Mouse (Mus musculus): ENCODE data around the gene Ccsap. TPM values are rescaled to one million over a fixed set of nuclear protein-coding genes. Genes with fewer than 3 reads are reported as not detected.
A peak's percentile ranks its signal among the peaks of the same experiment; 100 is the strongest.

Ccsap gene
- polyA plus RNA-seq, 1 experiment from 2014 or later: 3.6 TPM

GRCm38 (mm10) chr8:123808671-123809070 is 51.3 kb downstream of the Ccsap start:
- H3K4me2 ChIP-seq (replicated peaks): no peak overlapping the region
- ATAC-seq (ENCODE audit: low FRiP score, low read depth): no peak
- 82% methylated on average over 7 of the region's 7 CpGs for WGBS

GRCm38 (mm10) chr8:123807852-123808573 is 52.0 kb downstream of the Ccsap start:
- H3K9ac ChIP-seq: peak overlapping the region; percentile 90; the same call in 1 of the 2 replicates
- H3K9me3 ChIP-seq: no peaks in the 10 kb centered on the region
- H3K27ac ChIP-seq: no peak overlapping the region
- no peak overlapping the region for H3K4me3 ChIP-seq
- no peak for ATAC-seq (ENCODE audit: low FRiP score, low read depth)
- no peaks in the 10 kb centered on the region for H3K27me3 ChIP-seq
- no peaks in the 10 kb centered on the region for H3K36me3 ChIP-seq
- WGBS: 75% methylated on average over 6 of the region's 6 CpGs
- peak overlapping the region; percentile 91; the same call in 1 of the 2 replicates for H3K4me2 ChIP-seq (replicated peaks)
- peaks cover 27% of the 10 kb centered on the region for H3K4me1 ChIP-seq

More at GRCm38 (mm10) chr8:123808671-123809070, 51.3 kb downstream of the Ccsap start:
- no peaks in the 10 kb centered on the region for H3K9me3 ChIP-seq
- H3K27ac ChIP-seq: no peak overlapping the region
- no peak overlapping the region for H3K9ac ChIP-seq
- no peak overlapping the region for H3K4me3 ChIP-seq
- H3K36me3 ChIP-seq: no peaks in the 10 kb centered on the region
- H3K4me1 ChIP-seq: peaks cover 34% of the 10 kb centered on the region
- H3K27me3 ChIP-seq: no peaks in the 10 kb centered on the region

- H3K4me1 ChIP-seq: peaks cover 27% of the 10 kb centered on the region
- peak overlapping the region; percentile 90 for H3K9ac ChIP-seq
- H3K9me3 ChIP-seq: no peaks in the 10 kb centered on the region
- WGBS: 14% methylated on average over 14 of the region's 14 CpGs
- no peak overlapping the region for H3K27ac ChIP-seq
- H3K36me3 ChIP-seq: no peaks in the 10 kb centered on the region
- H3K4me2 ChIP-seq (replicated peaks): peak overlapping the region; percentile 91
- peak overlapping the region; percentile 87 for H3K4me3 ChIP-seq
- no peak for ATAC-seq (ENCODE audit: low FRiP score, low read depth)
- H3K27me3 ChIP-seq: no peaks in the 10 kb centered on the region
Observed at GRCm38 (mm10) chr8:123807024-123807431, 53.0 kb downstream of the Ccsap start.

- Histone ChIP-seq H3K4me3 (peak overlapping the region; percentile 87), H3K4me2 (replicated peaks) (peak overlapping the region; percentile 91), H3K36me3 (no peaks in the 10 kb centered on the region), H3K9ac (peak overlapping the region; percentile 90), H3K9me3 (no peaks in the 10 kb centered on the region), H3K4me1 (peaks cover 26% of the 10 kb centered on the region), H3K27ac (peak overlapping the region; percentile 70; the same call in 1 of the 2 replicates), H3K27me3 (no peaks in the 10 kb centered on the region)
- no peak for ATAC-seq (ENCODE audit: low FRiP score, low read depth)
- whole genome bisulfite sequencing: 2% methylated on average over 12 of the region's 12 CpGs
Observed at GRCm38 (mm10) chr8:123806374-123806935, 53.6 kb downstream of the Ccsap start.

GRCm38 (mm10) chr8:123805718-123806373 is 54.2 kb downstream of the Ccsap start, which contains the start of gene Rab4a:
Rab4a (plus strand) TSS chr8:123805985.
- H3K4me2 ChIP-seq (replicated peaks): peak within 1 kb of the TSS; percentile 91
- H3K4me1 ChIP-seq: peaks cover 24% of the 10 kb centered on the region
- peak within 1 kb of the TSS; percentile 73; the same call in 1 of the 2 replicates for H3K27ac ChIP-seq
- no peaks in the 10 kb centered on the region for H3K27me3 ChIP-seq
- no peaks in the 10 kb centered on the region for H3K36me3 ChIP-seq
- H3K4me3 ChIP-seq: peak within 1 kb of the TSS; percentile 87
- under 1% methylated on average over 46 of the region's 48 CpGs for WGBS
- peak within 1 kb of the TSS; percentile 90 for H3K9ac ChIP-seq
- ATAC-seq (ENCODE audit: low FRiP score, low read depth): peak; percentile 93
- H3K9me3 ChIP-seq: no peaks in the 10 kb centered on the region; the same call in 1 of the 2 replicates

- Histone ChIP-seq H3K4me3 (peak overlapping the region; percentile 87), H3K4me1 (peaks cover 24% of the 10 kb centered on the region), H3K9me3 (no peaks in the 10 kb centered on the region; the same call in 1 of the 2 replicates), H3K9ac (peak overlapping the region; percentile 90), H3K27ac (peak overlapping the region; percentile 73; the same call in 1 of the 2 replicates), H3K4me2 (replicated peaks) (peak overlapping the region; percentile 91), H3K27me3 (no peaks in the 10 kb centered on the region), H3K36me3 (no peaks in the 10 kb centered on the region)
- peak; percentile 20; the same call in 1 of the 2 replicates for ATAC-seq (ENCODE audit: low FRiP score, low read depth)
- WGBS: 12% methylated on average over 15 of the region's 15 CpGs
Observed at GRCm38 (mm10) chr8:123805209-123805717, 54.7 kb downstream of the Ccsap start.

- H3K9ac ChIP-seq: no peak overlapping the region
Observed at GRCm38 (mm10) chr8:123804586-123804985, 55.4 kb downstream of the Ccsap start.

GRCm38 (mm10) chr8:123803639-123804038 is 56.4 kb downstream of the Ccsap start:
- no peaks in the 10 kb centered on the region; the same call in 1 of the 2 replicates for H3K9me3 ChIP-seq
- no peak overlapping the region for H3K9ac ChIP-seq
- H3K4me2 ChIP-seq (replicated peaks): no peak overlapping the region
- H3K36me3 ChIP-seq: no peaks in the 10 kb centered on the region
- no peak overlapping the region for H3K4me3 ChIP-seq
- WGBS: 78% methylated on average over 1 of the region's 1 CpGs
- no peak overlapping the region for H3K27ac ChIP-seq
- H3K4me1 ChIP-seq: peaks cover 29% of the 10 kb centered on the region
- no peaks in the 10 kb centered on the region for H3K27me3 ChIP-seq
- ATAC-seq (ENCODE audit: low FRiP score, low read depth): no peak

More at GRCm38 (mm10) chr8:123804586-123804985, 55.4 kb downstream of the Ccsap start:
- no peaks in the 10 kb centered on the region; the same call in 1 of the 2 replicates for H3K9me3 ChIP-seq
- H3K4me1 ChIP-seq: peaks cover 29% of the 10 kb centered on the region
- ATAC-seq (ENCODE audit: low FRiP score, low read depth): no peak
- 82% methylated on average over 7 of the region's 7 CpGs for WGBS
- no peak overlapping the region for H3K27ac ChIP-seq
- no peaks in the 10 kb centered on the region for H3K36me3 ChIP-seq
- no peaks in the 10 kb centered on the region for H3K27me3 ChIP-seq
- H3K4me2 ChIP-seq (replicated peaks): no peak overlapping the region
- no peak overlapping the region for H3K4me3 ChIP-seq

- no peaks in the 10 kb centered on the region; the same call in 1 of the 2 replicates for H3K9me3 ChIP-seq
- peaks cover 13% of the 10 kb centered on the region for H3K4me1 ChIP-seq
- H3K9ac ChIP-seq: no peak overlapping the region
- H3K4me3 ChIP-seq: no peak overlapping the region
- 80% methylated on average over 2 of the region's 2 CpGs for WGBS
- no peaks in the 10 kb centered on the region for H3K36me3 ChIP-seq
- H3K4me2 ChIP-seq (replicated peaks): no peak overlapping the region
- ATAC-seq (ENCODE audit: low FRiP score, low read depth): no peak
- no peaks in the 10 kb centered on the region for H3K27me3 ChIP-seq
- H3K27ac ChIP-seq: no peak overlapping the region
Observed at GRCm38 (mm10) chr8:123801538-123801937, 58.5 kb downstream of the Ccsap start.

- no peak overlapping the region for H3K27ac ChIP-seq
Observed at GRCm38 (mm10) chr8:123800867-123801266, 59.1 kb downstream of the Ccsap start.

GRCm38 (mm10) chr8:123799885-123800284 is 60.1 kb downstream of the Ccsap start:
- WGBS: 14% methylated on average over 3 of the region's 3 CpGs
- ATAC-seq (ENCODE audit: low FRiP score, low read depth): peak; percentile 32; the same call in 1 of the 2 replicates
- H3K27ac ChIP-seq: no peak overlapping the region; the same call in 1 of the 2 replicates

More at GRCm38 (mm10) chr8:123800867-123801266, 59.1 kb downstream of the Ccsap start:
- WGBS: 90% methylated on average over 7 of the region's 7 CpGs
- peaks cover 10% of the 10 kb centered on the region; the same call in 1 of the 2 replicates for H3K4me1 ChIP-seq
- no peaks in the 10 kb centered on the region for H3K27me3 ChIP-seq
- H3K9me3 ChIP-seq: no peaks in the 10 kb centered on the region; the same call in 1 of the 2 replicates
- H3K36me3 ChIP-seq: no peaks in the 10 kb centered on the region
- H3K4me2 ChIP-seq (replicated peaks): no peak overlapping the region
- ATAC-seq (ENCODE audit: low FRiP score, low read depth): no peak
- no peak overlapping the region for H3K9ac ChIP-seq
- no peak overlapping the region for H3K4me3 ChIP-seq

More at GRCm38 (mm10) chr8:123799885-123800284, 60.1 kb downstream of the Ccsap start:
- no peak overlapping the region for H3K4me2 ChIP-seq (replicated peaks)
- no peaks in the 10 kb centered on the region; the same call in 1 of the 2 replicates for H3K9me3 ChIP-seq
- H3K27me3 ChIP-seq: no peaks in the 10 kb centered on the region
- H3K9ac ChIP-seq: no peak overlapping the region
- no peaks in the 10 kb centered on the region for H3K36me3 ChIP-seq
- no peak overlapping the region for H3K4me3 ChIP-seq
- H3K4me1 ChIP-seq: 0 out of 2 replicates have a peak, but pooled peaks cover 4% of the 10 kb centered on the region

All from limb, embryonic 13.5 days (tissue).